Mouse (Mus musculus): ENCODE measurements around the gene Eid2b. TPM values are rescaled to one million over a fixed set of nuclear protein-coding genes. Genes with fewer than 3 reads are reported as not detected.
A peak's percentile ranks its signal among the peaks of the same experiment; 100 is the strongest.

Gene Eid2b
- polyA plus RNA-seq, 1 experiment from 2014 or later = 8.4 TPM

GRCm38 (mm10) chr7:28265391-28265790 lies 12.1 kb upstream of the Eid2b start:
- H3K27me3 ChIP-seq (ENCODE audit: control insufficient read depth, insufficient read depth, low read length) = no peaks in the 10 kb centered on the region
- no peaks in the 10 kb centered on the region for H3K36me3 ChIP-seq (ENCODE audit: control insufficient read depth, insufficient read depth, low read length)
- no peak overlapping the region for H3K4me2 ChIP-seq (ENCODE audit: low read length)
- 87% methylated on average over 13 of the region's 13 CpGs for WGBS
- no peak overlapping the region for H3K9ac ChIP-seq (ENCODE audit: low read length)
- H3K4me3 ChIP-seq (ENCODE audit: control insufficient read depth in 1 of 2, insufficient read depth in 1 of 2, low read depth in 1 of 2, low read length in 2 of 2) = no peak overlapping the region
- H3K9me3 ChIP-seq (ENCODE audit: control insufficient read depth, low read length) = no peaks in the 10 kb centered on the region
- no peak for ATAC-seq (ENCODE audit: insufficient number of reproducible peaks, insufficient read depth, low FRiP score, low read depth)
- no peak overlapping the region for H3K27ac ChIP-seq (replicated peaks in 1 of 2; ENCODE audit: control insufficient read depth in 1 of 2, insufficient read depth in 1 of 2, low read depth in 2 of 2, low read length in 2 of 2)
- peaks cover 5 to 9% of the 10 kb centered on the region in 2 experiments for H3K4me1 ChIP-seq (ENCODE audit: control insufficient read depth in 2 of 2, insufficient read depth in 2 of 2, low read length in 2 of 2)

GRCm38 (mm10) chr7:28267129-28268041 lies 10.2 kb upstream of the Eid2b start, which contains the start of gene Eid2:
Gene Eid2 (plus strand): TSS chr7:28267881.
- Histone ChIP-seq H3K4me2 (ENCODE audit: low read length) (peak within 1 kb of the TSS; percentile 93), H3K4me3 (ENCODE audit: control insufficient read depth in 1 of 2, insufficient read depth in 1 of 2, low read depth in 1 of 2, low read length in 2 of 2) (peak within 1 kb of the TSS; percentile 84 to 86), H3K27ac (replicated peaks in 1 of 2; ENCODE audit: control insufficient read depth in 1 of 2, insufficient read depth in 1 of 2, low read depth in 2 of 2, low read length in 2 of 2) (peak within 1 kb of the TSS; percentile 46 to 82), H3K27me3 (ENCODE audit: control insufficient read depth, insufficient read depth, low read length) (no peaks in the 10 kb centered on the region), H3K9me3 (ENCODE audit: control insufficient read depth, low read length) (no peaks in the 10 kb centered on the region), H3K9ac (ENCODE audit: low read length) (peak within 1 kb of the TSS; percentile 96), H3K36me3 (ENCODE audit: control insufficient read depth, insufficient read depth, low read length) (peaks cover 4% of the 10 kb centered on the region; the same call in 1 of the 2 replicates), H3K4me1 (ENCODE audit: control insufficient read depth in 2 of 2, insufficient read depth in 2 of 2, low read length in 2 of 2) (peaks cover 5 to 9% of the 10 kb centered on the region in 2 experiments)
- 7% methylated on average over 56 of the region's 57 CpGs for WGBS
- peak; percentile 85 for ATAC-seq (ENCODE audit: insufficient number of reproducible peaks, insufficient read depth, low FRiP score, low read depth)

- Histone ChIP-seq H3K27ac (replicated peaks in 1 of 2; ENCODE audit: control insufficient read depth in 1 of 2, insufficient read depth in 1 of 2, low read depth in 2 of 2, low read length in 2 of 2) (peak overlapping the region; percentile 46 to 82), H3K4me3 (ENCODE audit: control insufficient read depth in 1 of 2, insufficient read depth in 1 of 2, low read depth in 1 of 2, low read length in 2 of 2) (peak overlapping the region; percentile 84 to 86), H3K36me3 (ENCODE audit: control insufficient read depth, insufficient read depth, low read length) (peaks cover 10% of the 10 kb centered on the region; the same call in 1 of the 2 replicates), H3K9me3 (ENCODE audit: control insufficient read depth, low read length) (no peaks in the 10 kb centered on the region), H3K4me1 (ENCODE audit: control insufficient read depth in 2 of 2, insufficient read depth in 2 of 2, low read length in 2 of 2) (peaks cover 5 to 9% of the 10 kb centered on the region in 2 experiments), H3K4me2 (ENCODE audit: low read length) (peak overlapping the region; percentile 93), H3K27me3 (ENCODE audit: control insufficient read depth, insufficient read depth, low read length) (no peaks in the 10 kb centered on the region), H3K9ac (ENCODE audit: low read length) (peak overlapping the region; percentile 96)
- under 1% methylated on average over 39 of the region's 62 CpGs for WGBS
- peak; percentile 54; the same call in 1 of the 2 replicates for ATAC-seq (ENCODE audit: insufficient number of reproducible peaks, insufficient read depth, low FRiP score, low read depth)
Measured at GRCm38 (mm10) chr7:28268042-28268531, 9.5 kb upstream of the Eid2b start.

- Histone ChIP-seq H3K4me2 (ENCODE audit: low read length) (peak overlapping the region; percentile 93), H3K4me3 (ENCODE audit: control insufficient read depth in 1 of 2, insufficient read depth in 1 of 2, low read depth in 1 of 2, low read length in 2 of 2) (peak overlapping the region; percentile 84 to 86), H3K9ac (ENCODE audit: low read length) (peak overlapping the region; percentile 96), H3K4me1 (ENCODE audit: control insufficient read depth in 2 of 2, insufficient read depth in 2 of 2, low read length in 2 of 2) (peaks cover 5 to 9% of the 10 kb centered on the region in 2 experiments), H3K27ac (replicated peaks in 1 of 2; ENCODE audit: control insufficient read depth in 1 of 2, insufficient read depth in 1 of 2, low read depth in 2 of 2, low read length in 2 of 2) (peak overlapping the region; percentile 46 to 82; a peak in 2 of 4 replicates), H3K36me3 (ENCODE audit: control insufficient read depth, insufficient read depth, low read length) (peaks cover 10% of the 10 kb centered on the region; the same call in 1 of the 2 replicates), H3K9me3 (ENCODE audit: control insufficient read depth, low read length) (no peaks in the 10 kb centered on the region), H3K27me3 (ENCODE audit: control insufficient read depth, insufficient read depth, low read length) (no peaks in the 10 kb centered on the region)
- ATAC-seq (ENCODE audit: insufficient number of reproducible peaks, insufficient read depth, low FRiP score, low read depth) = no peak
- WGBS = 30% methylated on average over 16 of the region's 16 CpGs
Measured at GRCm38 (mm10) chr7:28268576-28268975, 9.0 kb upstream of the Eid2b start.

- no peak overlapping the region for H3K4me3 ChIP-seq (ENCODE audit: control insufficient read depth in 1 of 2, insufficient read depth in 1 of 2, low read depth in 1 of 2, low read length in 2 of 2)
- H3K27ac ChIP-seq (replicated peaks in 1 of 2; ENCODE audit: control insufficient read depth in 1 of 2, insufficient read depth in 1 of 2, low read depth in 2 of 2, low read length in 2 of 2) = no peak overlapping the region
- peaks cover 10% of the 10 kb centered on the region; the same call in 1 of the 2 replicates for H3K36me3 ChIP-seq (ENCODE audit: control insufficient read depth, insufficient read depth, low read length)
- no peaks in the 10 kb centered on the region for H3K27me3 ChIP-seq (ENCODE audit: control insufficient read depth, insufficient read depth, low read length)
- ATAC-seq (ENCODE audit: insufficient number of reproducible peaks, insufficient read depth, low FRiP score, low read depth) = no peak
- no peak overlapping the region for H3K9ac ChIP-seq (ENCODE audit: low read length)
- no peak overlapping the region for H3K4me2 ChIP-seq (ENCODE audit: low read length)
- H3K9me3 ChIP-seq (ENCODE audit: control insufficient read depth, low read length) = no peaks in the 10 kb centered on the region
- peaks cover 5 to 9% of the 10 kb centered on the region in 2 experiments for H3K4me1 ChIP-seq (ENCODE audit: control insufficient read depth in 2 of 2, insufficient read depth in 2 of 2, low read length in 2 of 2)
- WGBS = 91% methylated on average over 12 of the region's 12 CpGs
Measured at GRCm38 (mm10) chr7:28269355-28269754, 8.2 kb upstream of the Eid2b start.

GRCm38 (mm10) chr7:28271761-28272160 lies 5.8 kb upstream of the Eid2b start:
- WGBS = 67% methylated on average over 3 of the region's 3 CpGs

GRCm38 (mm10) chr7:28277237-28277614 lies 313 bp upstream of the Eid2b start:
- peaks cover 4 to 5% of the 10 kb centered on the region in 2 experiments; a peak in 3 of 4 replicates for H3K4me1 ChIP-seq (ENCODE audit: control insufficient read depth in 2 of 2, insufficient read depth in 2 of 2, low read length in 2 of 2)
- peaks cover 6% of the 10 kb centered on the region; the same call in 1 of the 2 replicates for H3K36me3 ChIP-seq (ENCODE audit: control insufficient read depth, insufficient read depth, low read length)
- H3K4me2 ChIP-seq (ENCODE audit: low read length) = no peak overlapping the region; the same call in 1 of the 2 replicates
- no peak for ATAC-seq (ENCODE audit: insufficient number of reproducible peaks, insufficient read depth, low FRiP score, low read depth)
- no peak overlapping the region for H3K9ac ChIP-seq (ENCODE audit: low read length)
- H3K27ac ChIP-seq (replicated peaks in 1 of 2; ENCODE audit: control insufficient read depth in 1 of 2, insufficient read depth in 1 of 2, low read depth in 2 of 2, low read length in 2 of 2) = no peak overlapping the region
- no peaks in the 10 kb centered on the region for H3K27me3 ChIP-seq (ENCODE audit: control insufficient read depth, insufficient read depth, low read length)
- no peaks in the 10 kb centered on the region for H3K9me3 ChIP-seq (ENCODE audit: control insufficient read depth, low read length)
- WGBS = 56% methylated on average over 8 of the region's 8 CpGs
- H3K4me3 ChIP-seq (ENCODE audit: control insufficient read depth in 1 of 2, insufficient read depth in 1 of 2, low read depth in 1 of 2, low read length in 2 of 2) = no peak overlapping the region

More at GRCm38 (mm10) chr7:28271761-28272160, 5.8 kb upstream of the Eid2b start:
- peaks cover 10% of the 10 kb centered on the region; the same call in 1 of the 2 replicates for H3K36me3 ChIP-seq (ENCODE audit: control insufficient read depth, insufficient read depth, low read length)
- H3K27ac ChIP-seq (replicated peaks in 1 of 2; ENCODE audit: control insufficient read depth in 1 of 2, insufficient read depth in 1 of 2, low read depth in 2 of 2, low read length in 2 of 2) = no peak overlapping the region
- H3K9ac ChIP-seq (ENCODE audit: low read length) = no peak overlapping the region
- no peaks in the 10 kb centered on the region for H3K9me3 ChIP-seq (ENCODE audit: control insufficient read depth, low read length)
- H3K27me3 ChIP-seq (ENCODE audit: control insufficient read depth, insufficient read depth, low read length) = no peaks in the 10 kb centered on the region
- no peak for ATAC-seq (ENCODE audit: insufficient number of reproducible peaks, insufficient read depth, low FRiP score, low read depth)
- peaks cover 5 to 9% of the 10 kb centered on the region in 2 experiments for H3K4me1 ChIP-seq (ENCODE audit: control insufficient read depth in 2 of 2, insufficient read depth in 2 of 2, low read length in 2 of 2)
- H3K4me3 ChIP-seq (ENCODE audit: control insufficient read depth in 1 of 2, insufficient read depth in 1 of 2, low read depth in 1 of 2, low read length in 2 of 2) = no peak overlapping the region
- no peak overlapping the region for H3K4me2 ChIP-seq (ENCODE audit: low read length)

Data from heart, embryonic 14.5 days (tissue).